Mouse (Mus musculus) c-Kit-negative CD71-positive TER-119-positive erythroid progenitor cells, embryonic 14.5 days (primary cell): Measurements from ENCODE around the gene Ric3.

Experiments
- DNase-seq: peaks from one replicate; pipeline ENCODE4 v3.0.0-alpha.2; 2013; ENCODE audit warnings: low read depth, low spot score

Ric3 gene

GRCm38 (mm10) chr7:109001971-109002370, 81.2 kb downstream of the Ric3 start:
- DNase-seq: no peak

DNA sequence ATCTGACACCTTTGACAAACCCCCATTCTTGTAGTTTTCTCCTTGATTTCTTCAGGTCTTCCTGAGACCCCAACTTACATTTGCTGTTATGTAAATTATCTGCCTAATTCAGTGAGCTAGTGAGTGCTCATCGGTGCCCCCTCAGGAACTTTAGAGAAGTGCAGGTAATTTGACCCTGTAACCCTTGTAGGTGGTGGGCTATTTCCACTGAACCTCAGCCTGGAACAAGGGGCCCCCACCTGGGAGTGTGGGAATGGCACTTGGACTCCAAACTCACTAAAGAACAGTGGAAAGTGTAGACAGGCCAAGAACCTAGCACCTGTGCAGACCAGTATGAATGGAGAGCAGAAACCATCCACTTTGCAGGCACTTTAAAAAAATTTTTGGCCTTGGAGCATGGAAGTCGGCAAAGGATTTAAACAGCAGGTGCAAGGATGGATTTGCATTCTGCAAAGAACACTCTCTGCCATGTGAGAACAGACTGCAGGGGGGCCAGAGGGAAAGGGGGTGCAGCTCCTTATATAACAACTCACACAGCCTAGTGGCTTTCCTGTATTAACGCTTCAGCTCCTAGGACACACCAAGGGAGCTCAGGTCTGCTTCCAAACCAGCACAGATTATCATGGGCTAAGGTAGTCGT, 82.7 kb downstream of the Ric3 start:
- no peak for DNase-seq

- no peak for DNase-seq
Observed at GRCm38 (mm10) chr7:108996156-108996555, 87.0 kb downstream of the Ric3 start.

DNA sequence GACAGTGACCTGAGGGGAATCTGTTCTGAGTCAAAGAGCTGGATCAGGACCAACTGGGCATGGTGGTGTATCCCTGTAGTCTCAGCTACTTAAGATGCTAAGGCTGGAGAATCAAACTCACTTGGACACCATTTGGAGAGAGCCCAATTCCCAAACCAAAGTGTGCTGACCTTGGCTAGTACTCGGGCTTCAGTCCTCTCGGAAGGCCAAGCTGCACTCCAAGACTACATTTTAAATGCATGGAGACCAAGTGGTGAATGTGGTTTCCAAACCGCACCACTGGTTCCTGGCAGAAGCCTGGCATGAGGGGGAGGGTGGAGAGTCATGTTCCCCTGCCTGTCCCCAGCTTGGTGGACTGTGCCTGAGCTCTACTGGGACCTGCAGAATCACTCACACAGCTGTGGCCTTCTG, 89.2 kb downstream of the Ric3 start:
- no peak for DNase-seq

- no peak for DNase-seq
Observed at GRCm38 (mm10) chr7:108993230-108993629, 89.9 kb downstream of the Ric3 start.

GRCm38 (mm10) chr7:108991207-108991606, 91.9 kb downstream of the Ric3 start:
- DNase-seq: no peak

GRCm38 (mm10) chr7:108985934-108986708, 97.0 kb downstream of the Ric3 start:
- no peak for DNase-seq
